Mouse (Mus musculus): ENCODE data around the gene Kiss1.

The Kiss1 gene

DNA sequence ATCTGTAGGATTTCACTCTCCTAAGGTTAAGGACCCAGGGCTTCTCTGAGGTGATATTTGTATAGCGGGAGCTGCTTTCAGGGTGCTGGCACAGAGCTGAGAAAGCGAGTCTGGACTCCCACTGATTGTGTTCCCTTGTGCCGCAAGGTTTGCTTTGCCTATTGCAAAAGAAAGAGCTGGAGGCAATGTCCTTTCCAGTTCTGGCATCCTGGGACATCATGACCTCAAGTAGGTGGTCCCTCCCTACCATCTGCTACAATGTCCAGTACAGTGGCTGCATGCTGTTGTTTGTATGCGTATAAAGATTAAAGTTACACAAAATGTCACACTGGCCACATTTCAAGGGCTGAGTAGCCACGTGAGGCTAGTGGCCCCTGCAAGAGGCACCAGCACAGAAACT lies 40.4 kb downstream of the Kiss1 start:
- DNase-seq (ENCODE audit: low spot score) = no peak

DNA sequence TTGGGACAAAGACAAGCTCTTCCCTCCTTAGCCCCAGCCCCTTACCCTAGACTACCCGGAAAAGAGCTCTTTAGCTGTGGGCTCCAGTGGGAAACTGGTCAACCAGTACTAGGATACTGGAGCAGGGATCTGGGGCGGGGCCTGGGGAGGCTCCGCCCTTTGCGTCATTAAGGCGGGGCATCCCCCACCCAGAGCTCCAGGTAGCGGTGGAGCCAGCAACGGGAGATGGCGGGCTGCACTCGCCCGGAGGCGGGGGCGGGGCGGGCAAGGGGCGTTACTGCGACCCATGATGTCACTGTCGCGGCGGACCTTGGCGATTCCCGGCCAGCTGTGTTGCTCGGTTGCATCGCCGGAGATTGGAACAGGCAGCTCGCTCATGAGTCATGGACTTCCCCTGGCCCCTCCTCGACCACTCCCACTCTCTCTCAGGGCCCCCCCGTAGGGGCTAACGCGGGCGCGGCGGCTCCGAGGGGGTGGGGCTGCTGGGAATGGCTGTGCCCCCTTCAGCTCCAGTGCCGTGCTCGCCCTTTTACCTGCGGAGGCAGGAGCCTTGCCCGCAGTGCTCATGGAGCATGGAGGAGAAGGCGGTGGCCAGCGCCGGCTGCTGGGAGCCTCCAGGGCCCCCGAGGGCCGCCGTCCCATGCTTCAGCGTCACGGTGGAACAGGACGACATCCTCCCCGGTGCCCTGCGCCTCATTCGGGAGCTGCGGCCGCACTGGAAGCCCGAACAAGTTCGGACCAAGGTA lies 41.8 kb downstream of the Kiss1 start, which contains the start of gene Etnk2:
Gene Etnk2, plus strand, starts transcription at position 297 of the 746 bp plus-strand sequence.
- DNase-seq (ENCODE audit: low spot score) = peak; percentile 91

DNA sequence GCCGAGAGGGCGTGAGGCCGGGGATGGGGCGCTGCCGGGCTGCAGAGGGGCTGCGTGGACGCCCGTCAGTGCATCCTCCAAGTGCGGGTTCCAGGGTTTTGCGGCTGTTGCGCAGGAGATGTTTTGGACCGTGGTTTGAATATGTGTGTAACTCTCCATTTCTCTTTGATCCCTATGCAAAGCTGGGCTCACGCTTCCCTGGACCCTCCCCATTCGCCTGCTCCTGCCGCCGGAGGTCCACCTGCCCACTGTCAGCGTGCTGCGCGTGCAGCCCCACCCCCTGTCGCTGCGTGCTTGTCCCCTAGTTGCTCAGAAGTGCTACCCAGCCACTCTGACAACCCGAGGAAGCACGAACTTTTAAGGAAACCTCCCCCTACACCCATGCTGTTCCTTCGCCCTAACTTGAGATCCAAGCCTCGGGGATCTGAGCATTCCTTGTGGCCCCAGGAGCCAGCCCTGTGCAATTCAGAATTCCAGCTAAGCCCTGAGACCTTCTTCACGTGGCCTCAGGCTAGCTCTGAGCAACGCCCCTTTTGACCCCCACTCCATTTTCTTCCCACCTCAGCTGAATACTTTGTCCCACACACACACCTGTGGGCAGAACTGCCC lies 42.5 kb downstream of the Kiss1 start:
- DNase-seq (ENCODE audit: low spot score) = no peak

DNA sequence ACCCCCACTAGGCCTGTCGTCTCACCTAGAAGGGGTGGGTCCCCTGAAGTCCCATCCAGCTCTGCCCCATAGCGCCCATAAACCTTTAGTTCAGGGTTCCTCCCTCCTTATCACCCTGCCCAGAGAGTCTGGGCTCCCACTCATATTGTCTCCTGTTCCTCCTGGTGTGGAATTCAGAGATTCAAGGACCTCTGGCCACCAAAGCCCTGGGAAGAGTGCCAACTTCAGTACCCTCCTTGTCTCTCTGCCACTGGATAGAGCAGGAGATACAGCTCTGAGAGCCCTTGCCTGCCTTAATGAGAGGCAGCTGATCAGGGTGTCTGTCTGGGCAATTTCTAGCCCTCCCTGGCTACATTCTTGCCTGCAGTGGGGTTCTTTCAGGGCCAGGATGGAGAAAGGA lies 43.2 kb downstream of the Kiss1 start:
- DNase-seq (ENCODE audit: low spot score) = peak; percentile 48

DNA sequence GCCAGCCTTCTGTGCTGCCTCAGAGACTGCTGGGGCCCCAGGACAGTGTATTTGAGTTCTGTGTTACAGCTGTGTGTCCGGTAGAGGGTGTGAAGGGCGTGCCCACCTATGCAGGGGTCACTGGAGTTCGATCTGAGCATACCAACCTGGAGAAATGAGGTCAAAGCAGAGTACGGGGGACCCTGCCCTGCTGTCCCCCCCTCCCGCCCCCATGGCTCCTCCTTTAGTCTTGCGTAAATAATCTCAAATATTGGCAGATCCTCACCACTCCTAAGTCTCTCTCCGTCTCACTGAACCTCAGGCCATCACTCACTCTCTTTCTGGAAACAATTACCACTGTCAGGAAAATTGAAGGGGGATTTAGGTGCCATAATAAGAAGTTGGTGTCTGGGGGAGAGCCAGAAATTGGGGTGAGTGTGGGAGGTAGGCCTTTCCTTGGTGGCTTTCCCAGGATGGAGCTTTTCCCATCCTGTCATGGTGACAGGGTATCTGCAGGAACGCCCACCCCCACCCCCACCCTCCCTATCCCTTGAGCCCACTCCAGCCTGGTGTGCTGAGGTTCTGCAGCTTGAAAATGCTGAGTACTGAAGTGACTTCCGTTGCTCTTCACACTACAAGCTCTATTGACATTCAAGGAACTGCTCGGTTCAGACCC lies 45.4 kb downstream of the Kiss1 start:
- DNase-seq (ENCODE audit: low spot score) = no peak

DNA sequence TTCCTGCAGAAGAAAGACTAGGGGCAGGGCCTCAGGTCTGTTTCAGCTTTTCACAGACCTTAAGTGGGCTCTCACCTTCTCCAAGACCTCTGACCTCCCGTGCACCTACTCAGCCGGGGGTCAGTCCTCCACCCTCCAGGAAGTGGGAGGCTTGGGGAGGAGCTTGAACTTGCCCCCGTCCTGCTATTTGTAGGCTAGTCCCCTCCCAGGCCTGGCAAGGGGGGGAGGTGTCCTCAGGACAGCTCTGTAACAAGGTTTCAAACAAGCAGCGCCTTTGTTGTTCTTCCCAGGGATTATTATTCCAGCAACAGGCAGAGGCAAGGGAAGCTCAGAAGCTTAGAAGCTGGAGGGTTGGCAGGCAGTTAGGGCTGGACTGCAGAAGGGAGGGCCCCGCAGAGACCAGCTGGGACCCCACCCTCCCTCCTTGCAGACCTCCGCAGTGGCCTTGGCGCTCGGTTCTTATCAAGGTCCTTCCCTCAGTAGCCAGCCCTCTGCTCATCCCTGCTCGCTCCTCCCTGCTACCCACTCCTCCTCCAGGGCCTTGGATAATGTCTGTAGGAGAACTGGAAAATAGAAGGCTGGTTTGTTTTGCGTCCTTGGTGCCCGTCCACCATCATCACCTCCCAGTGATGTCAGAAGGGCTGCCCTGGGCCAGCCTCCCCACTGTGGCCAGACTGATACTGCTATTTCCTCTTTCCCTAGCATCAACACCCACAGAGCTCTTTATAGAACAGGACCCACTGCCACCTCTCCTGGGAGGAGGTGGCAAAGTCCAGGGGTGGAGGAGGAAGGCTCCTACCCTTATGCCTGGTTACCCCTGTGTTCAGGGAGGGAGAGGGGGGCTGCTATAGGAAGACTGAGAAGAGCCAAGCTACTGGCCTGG lies 46.2 kb downstream of the Kiss1 start:
- no peak for DNase-seq (ENCODE audit: low spot score)

DNA sequence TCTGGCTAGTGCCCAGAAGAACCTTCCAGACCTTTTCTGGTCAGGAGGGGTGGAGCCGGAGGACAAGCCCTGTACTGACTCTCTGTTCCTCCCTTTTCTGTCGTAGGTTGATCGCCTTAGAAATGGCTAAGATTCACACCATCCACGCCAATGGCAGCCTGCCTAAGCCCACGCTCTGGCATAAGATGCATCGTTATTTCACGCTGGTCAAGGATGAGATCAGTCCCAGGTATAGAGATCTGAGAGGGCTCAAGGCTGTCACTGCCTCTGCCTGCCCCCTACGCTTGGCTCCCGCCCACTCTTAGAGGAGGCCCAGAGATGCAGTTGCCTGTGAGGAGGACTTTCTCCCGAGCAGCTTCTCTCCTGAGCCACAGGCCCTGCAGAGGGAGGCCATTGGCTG lies 47.0 kb downstream of the Kiss1 start:
- no peak for DNase-seq (ENCODE audit: low spot score)

DNA sequence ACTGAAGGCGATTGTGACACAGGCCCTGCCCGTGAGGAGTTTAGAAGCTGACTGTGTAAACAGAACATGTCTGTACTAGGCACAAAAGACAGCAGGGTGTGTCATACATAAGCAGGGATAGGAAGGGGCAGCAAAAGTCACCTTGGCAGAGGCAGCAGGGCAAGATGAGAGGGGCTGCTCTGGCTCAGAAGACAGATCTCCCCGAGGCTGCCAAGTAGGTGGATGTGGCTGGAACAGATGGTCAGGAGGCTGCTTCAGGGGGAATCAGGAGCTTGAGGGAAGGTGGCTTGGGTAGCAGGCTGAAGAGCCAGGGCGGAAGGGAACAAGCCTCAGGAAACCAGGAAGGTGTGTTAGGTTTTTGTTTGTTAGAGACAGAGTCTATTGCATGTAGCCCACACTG lies 48.7 kb downstream of the Kiss1 start:
- DNase-seq (ENCODE audit: low spot score) = no peak

DNA sequence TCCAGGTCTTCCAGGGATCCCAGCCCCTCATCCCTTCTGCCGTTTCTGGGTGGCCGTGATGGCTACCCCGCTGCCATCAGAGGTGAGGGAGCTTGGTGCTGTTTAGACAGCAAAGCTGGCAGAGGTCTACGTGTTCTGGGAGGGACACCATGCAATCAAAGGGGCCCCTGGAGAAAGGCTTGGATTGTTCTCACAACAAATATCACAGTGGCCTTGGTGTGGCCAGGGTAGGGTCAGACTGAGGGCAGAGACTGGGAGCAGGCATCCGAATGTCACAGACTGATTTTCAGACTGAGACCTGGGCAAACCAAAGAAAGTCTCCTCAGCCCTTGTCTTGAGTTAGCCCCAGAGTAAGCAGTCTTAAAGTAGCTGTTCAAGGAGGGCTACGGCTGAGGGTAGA lies 49.8 kb downstream of the Kiss1 start:
- DNase-seq (ENCODE audit: low spot score) = no peak

DNA sequence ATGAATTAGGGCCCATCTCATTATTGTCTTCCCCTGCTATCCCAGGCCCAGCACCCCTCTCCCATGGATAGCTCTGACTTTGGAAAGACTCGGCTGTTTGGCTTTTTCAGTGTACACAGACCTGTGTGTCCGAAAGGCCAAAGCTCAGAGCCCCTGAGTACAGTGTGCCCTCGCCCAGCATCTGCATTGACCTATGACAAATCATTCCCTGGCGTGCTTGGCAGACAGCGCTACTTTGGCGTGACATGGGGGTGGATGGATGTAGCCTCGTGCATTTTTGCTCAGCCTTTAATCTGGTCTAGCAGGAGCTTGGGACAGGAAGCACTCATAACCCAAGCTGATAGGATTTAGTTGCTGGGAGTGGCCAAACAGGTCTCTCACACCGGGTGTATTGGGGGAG lies 50.4 kb downstream of the Kiss1 start:
- no peak for DNase-seq (ENCODE audit: low spot score)

DNA sequence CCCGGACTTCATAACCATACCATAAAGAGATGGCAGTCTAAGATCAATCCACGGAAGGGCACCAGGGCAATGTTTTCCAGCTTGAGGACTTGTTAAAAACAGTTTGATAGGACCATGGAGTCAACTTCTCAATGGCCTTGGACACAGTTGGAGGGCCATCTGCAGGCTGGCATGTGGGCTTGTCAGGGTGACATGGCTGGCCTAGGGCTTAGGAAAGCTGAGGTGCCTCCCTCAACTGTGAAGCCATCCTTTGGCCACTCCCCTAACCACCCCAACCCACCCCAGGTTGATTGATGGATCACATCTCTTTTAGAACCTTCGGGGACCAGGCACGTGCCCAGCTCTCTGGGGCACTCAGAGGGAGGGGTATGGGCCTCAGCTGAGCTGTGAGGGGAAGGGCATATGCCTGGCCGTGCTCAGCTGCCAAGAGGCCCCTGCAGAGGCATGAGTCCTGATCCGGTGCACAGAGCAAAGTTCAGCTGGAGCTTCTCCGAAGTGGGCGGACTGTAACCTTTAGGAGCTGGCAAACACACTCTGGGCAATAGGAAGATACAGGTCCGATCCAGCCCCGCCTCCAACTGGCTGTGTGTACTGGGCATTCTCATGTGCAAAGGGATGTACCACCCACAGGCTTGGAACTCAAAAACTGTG lies 54.1 kb downstream of the Kiss1 start:
- no peak for DNase-seq (ENCODE audit: low spot score)

DNA sequence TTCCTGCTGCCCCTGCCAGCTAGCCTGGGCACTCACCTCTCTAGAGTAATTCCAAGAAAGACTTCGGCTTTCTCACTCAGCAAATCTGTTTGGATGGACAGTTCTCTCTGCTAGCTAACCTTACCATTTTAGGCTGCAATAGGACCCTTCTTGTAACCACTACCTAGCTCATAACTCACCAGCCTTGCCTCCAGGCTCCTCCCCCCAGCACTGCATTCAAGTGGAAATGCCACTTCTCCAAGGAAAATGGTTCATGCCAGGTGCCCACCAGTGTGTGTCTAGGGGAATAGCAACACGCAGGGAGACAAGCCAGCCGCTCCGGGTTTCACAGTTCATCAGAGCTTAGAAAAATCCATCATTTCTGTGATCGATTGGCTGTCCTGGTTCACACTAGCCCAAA lies 55.9 kb downstream of the Kiss1 start:
- no peak for DNase-seq (ENCODE audit: low spot score)

All from MN1 (cell line).